ENCODE assay signal across 12 mouse cellular contexts in the genomic region with DNA sequence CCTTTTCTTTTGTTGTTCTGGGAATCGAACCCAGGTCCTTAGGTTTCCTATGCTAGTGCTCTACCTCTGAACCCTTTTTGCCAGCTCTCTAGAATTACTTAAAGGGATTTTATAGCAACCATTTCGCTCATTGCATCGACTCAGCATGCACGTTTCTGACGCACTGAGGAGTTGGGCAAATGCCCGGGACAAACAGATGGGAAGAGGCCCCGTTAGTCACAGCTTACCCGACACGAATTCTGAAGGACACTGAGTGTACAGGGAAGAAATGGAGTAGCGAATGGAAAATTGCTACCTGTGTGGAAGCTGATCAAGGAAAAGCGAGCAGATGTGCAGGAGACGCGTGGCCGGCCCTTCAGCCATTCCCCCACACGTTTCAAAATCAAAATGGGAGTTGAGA. TPM values are rescaled to one million over a fixed set of nuclear protein-coding genes. Genes with fewer than 3 reads are reported as not detected.
DNase-seq lines count a peak whose midpoint lies in the region; ATAC-seq and TF ChIP-seq lines count a peak whose summit lies in the region.
"Had no signal": no experiment of that assay in that cellular context is flagged by ENCODE, and none has a peak within 500 bp of the region (broad histone marks: within the 10 kb centered on the region; RNA-seq: fewer than 3 reads in every experiment).

No protein-coding gene starts in this region.

- TF ChIP-seq POLR2A in heart, adult 2 months (IDR thresholded peaks at IDR 0.05; ENCODE audit: insufficient read depth, low read depth, low read length) = no peak

- 77% methylated on average over 15 of the region's 15 CpGs for WGBS in hindbrain, postnatal 0 days
- WGBS in hindbrain, embryonic 10.5 days = 92% methylated on average over 15 of the region's 15 CpGs
- 87% methylated on average over 15 of the region's 15 CpGs for WGBS in heart, adult 2 months

- H3K4me2 ChIP-seq in hindbrain, postnatal 0 days (ENCODE audit: low read depth, low read length) = no peak overlapping the region
- H3K4me2 ChIP-seq: midbrain, embryonic 11.5 days had no signal

- H3K27me3 ChIP-seq in hindbrain, postnatal 0 days (ENCODE audit: insufficient read depth, low read length) = no peaks in the 10 kb centered on the region
- H3K27me3 ChIP-seq in hindbrain, embryonic 10.5 days (ENCODE audit: insufficient read depth, poor library complexity, severe bottlenecking) = no peaks in the 10 kb centered on the region
- H3K27me3 ChIP-seq in heart, adult 2 months (ENCODE audit: control insufficient read depth, insufficient read depth, low read length) = no peaks in the 10 kb centered on the region

- H3K79me2 ChIP-seq in heart, adult 2 months (replicated peaks; ENCODE audit: control insufficient read depth, insufficient read depth, low read length) = no peaks in the 10 kb centered on the region

- TF ChIP-seq CTCF in hindbrain, postnatal 0 days (IDR thresholded peaks at IDR 0.05; ENCODE audit: low read depth) = no peak
- TF ChIP-seq CTCF in left cerebral cortex, adult 2 months (IDR thresholded peaks at IDR 0.05) = no peak
- no peak for TF ChIP-seq CTCF in heart, adult 2 months (IDR thresholded peaks at IDR 0.05)

- no peak overlapping the region for H3K4me3 ChIP-seq in hindbrain, postnatal 0 days (ENCODE audit: low read length)
- H3K4me3 ChIP-seq in hindbrain, embryonic 10.5 days = no peak overlapping the region
- no peak overlapping the region for H3K4me3 ChIP-seq in left cerebral cortex, adult 2 months
- H3K4me3 ChIP-seq in heart, adult 2 months = no peak overlapping the region

- ATAC-seq in hindbrain, postnatal 0 days = peak; percentile 80
- ATAC-seq in frontal cortex, adult (ENCODE audit: low TSS enrichment) = peak; percentile 72
- ATAC-seq: Patski had no signal

- H3K27ac ChIP-seq in hindbrain, postnatal 0 days = peak overlapping the region; percentile 11; the same call in 1 of the 2 replicates
- H3K27ac ChIP-seq in hindbrain, embryonic 10.5 days = no peak overlapping the region
- H3K27ac ChIP-seq in left cerebral cortex, adult 2 months = peak overlapping the region; percentile 72
- no peak overlapping the region for H3K27ac ChIP-seq in heart, adult 2 months

- H3K9me3 ChIP-seq in hindbrain, postnatal 0 days (ENCODE audit: low read length) = no peaks in the 10 kb centered on the region
- H3K9me3 ChIP-seq in hindbrain, embryonic 10.5 days = no peaks in the 10 kb centered on the region

- TF ChIP-seq EP300 in heart, adult 2 months (IDR thresholded peaks at IDR 0.05; ENCODE audit: insufficient read depth, low read depth, low read length) = no peak

- no peaks in the 10 kb centered on the region for H3K4me1 ChIP-seq in hindbrain, postnatal 0 days (ENCODE audit: insufficient read depth, low read length)
- no peaks in the 10 kb centered on the region for H3K4me1 ChIP-seq in hindbrain, embryonic 10.5 days (replicated peaks)
- no peaks in the 10 kb centered on the region for H3K4me1 ChIP-seq in heart, adult 2 months (ENCODE audit: control insufficient read depth, insufficient read depth, low read length)

- H3K9ac ChIP-seq in hindbrain, postnatal 0 days (replicated peaks; ENCODE audit: low read length) = no peak overlapping the region
- no peak overlapping the region for H3K9ac ChIP-seq in heart, adult 2 months (ENCODE audit: low read depth, low read length)

- intact Hi-C loops in left cerebral cortex, adult 2 months (cut with DNase I) = loop anchor here (5.0 to 10.0 kb wide), 2 partner anchors 701 to 859 kb away; no protein-coding TSS in a partner anchor
- intact Hi-C loops in heart, adult 2 months (cut with DNase I) = no loop called here

- DNase-seq in hindbrain, postnatal 0 days (ENCODE audit: low spot score) = peak; percentile 62
- no peak for DNase-seq in hindbrain, embryonic 10.5 days (ENCODE audit: low spot score)
- peak; percentile 46 to 82 for DNase-seq in left cerebral cortex, adult 2 months (ENCODE audit: extremely low spot score in 1 of 2, low spot score in 2 of 2)
- peak; percentile 78 for DNase-seq in telencephalon, adult 2 months (ENCODE audit: low read depth, low spot score)
- DNase-seq in thymus, postnatal 14 days = no peak
- DNase-seq in heart, adult 2 months = no peak
- no peak for DNase-seq in B cell, adult 2 months
- DNase-seq: lung, adult 2 months had no signal

- no peaks in the 10 kb centered on the region for H3K36me3 ChIP-seq in hindbrain, postnatal 0 days (ENCODE audit: insufficient read depth, low read length)
- H3K36me3 ChIP-seq in hindbrain, embryonic 10.5 days = no peaks in the 10 kb centered on the region
- no peaks in the 10 kb centered on the region for H3K36me3 ChIP-seq in heart, adult 2 months (ENCODE audit: control insufficient read depth, insufficient read depth, low read length)

RNA-seq across cellular contexts. Expression of gene Gcg, which starts 30.0 kb away (rescaled TPM):
- 0.29 and 0.42 TPM in 2 replicates for total RNA-seq in hindbrain, postnatal 0 days (2014; rRNA removed)
- 1.1 and 1.9 TPM in 2 replicates for polyA plus RNA-seq in hindbrain, postnatal 0 days (2015; fragmentation: Nextera tagmentation; extraction: Ambion mirVana)
- polyA plus RNA-seq in hindbrain, embryonic 10.5 days (2016; fragmentation: Nextera tagmentation; extraction: Ambion mirVana) = not detected in 2 replicates
- total RNA-seq in left cerebral cortex, adult 2 months (2021) = under 1 TPM in 1 of 2 experiments, not detected in 1; 0.50 TPM
- total RNA-seq in heart, adult 2 months (2021) = not detected
- polyA plus RNA-seq in heart, adult 2 months (2012; rRNA removed) = not detected in 2 replicates
- polyA plus RNA-seq: gonadal fat pad, adult 2 months; lung, adult 2 months; midbrain, embryonic 11.5 days; Patski had no signal

Comparison
In these comparisons a context has a peak if more than half of its experiments do, and no peak if none do; other contexts are left out.
1. DNase-seq: peak in hindbrain, postnatal 0 days (single experiment), left cerebral cortex, adult 2 months (2 of 2) and telencephalon, adult 2 months (single experiment); none in hindbrain, embryonic 10.5 days (single experiment), thymus, postnatal 14 days (single experiment), heart, adult 2 months (0 of 2) and B cell, adult 2 months (0 of 2).
2. H3K27ac ChIP-seq: peak in hindbrain, postnatal 0 days (single experiment) and left cerebral cortex, adult 2 months (single experiment); none in hindbrain, embryonic 10.5 days (single experiment) and heart, adult 2 months (single experiment).